Mouse (Mus musculus) stomach, embryonic 16.5 days (tissue): ENCODE measurements around the gene Tbc1d22a. TPM values are rescaled to one million over a fixed set of nuclear protein-coding genes. Genes with fewer than 3 reads are reported as not detected.
A peak's percentile ranks its signal among the peaks of the same experiment; 100 is the strongest.

ENCODE experiments used
- ATAC-seq: fragments of 200-750 bp; cut with Nextera tagmentation; 2 replicates; pipeline ENCODE4 v1.8.0; 2017; ENCODE audit warnings: moderate number of reproducible peaks, moderate TSS enrichment; ENCODE audit not compliant: insufficient read depth, low FRiP score
- H3K27ac ChIP-seq: fragments of 300-500 bp; sonication (generic); 2 replicates; pipeline ENCODE4 v1.5.1; 2014; ENCODE audit warnings: low read length
- H3K27me3 ChIP-seq: fragments of 300-500 bp; sonication (generic); 2 replicates; pipeline ENCODE4 v1.6.1; 2014; ENCODE audit warnings: low read length, control low read depth, mixed read lengths; ENCODE audit not compliant: control insufficient read depth, insufficient read depth
- H3K36me3 ChIP-seq: fragments of 300-500 bp; sonication (generic); 2 replicates; pipeline ENCODE4 v1.6.1; 2014; ENCODE audit warnings: low read length; ENCODE audit not compliant: control insufficient read depth, insufficient read depth
- H3K4me1 ChIP-seq: fragments of 300-500 bp; sonication (generic); 2 replicates; pipeline ENCODE4 v1.6.1; 2014; ENCODE audit warnings: low read length, control low read depth, mixed read lengths; ENCODE audit not compliant: control insufficient read depth, insufficient read depth
- H3K4me2 ChIP-seq: fragments of 300-500 bp; sonication (generic); 2 replicates; pipeline ENCODE4 v1.6.1; 2014; ENCODE audit warnings: low read depth, low read length, mixed read lengths
- H3K4me3 ChIP-seq: fragments of 300-500 bp; sonication (generic); replicated peaks from 2 replicates; pipeline ENCODE4 v1.5.1; 2014; ENCODE audit warnings: mild to moderate bottlenecking, low read length
- H3K9ac ChIP-seq: fragments of 300-500 bp; sonication (generic); 2 replicates; pipeline ENCODE4 v1.6.1; 2014; ENCODE audit warnings: low read length
- H3K9me3 ChIP-seq: fragments of 300-500 bp; sonication (generic); replicated peaks from 2 replicates; pipeline ENCODE4 v1.6.1; 2016; ENCODE audit warnings: low read length, control low read depth; ENCODE audit not compliant: control insufficient read depth
- WGBS: fragments of 180-500 bp; shearing (Covaris S2); extraction: QIAGEN DNeasy Blood & Tissue Kit; methylation state at CpG from one replicate; pipeline ENCODE4 v1.1.7; 2014; 5-methylcytosine and 5-hydroxymethylcytosine counted together
- polyA plus RNA-seq: library from polyadenylated mRNA; unstranded; fragments of >200 nt; fragmentation: Nextera tagmentation; extraction: Ambion mirVana; gene quantifications from 2 replicates; pipeline ENCODE4 v1.2.1, GENCODE M21; 2015

The Tbc1d22a gene
- polyA plus RNA-seq, 1 experiment from 2014 or later: 12.0 TPM

DNA sequence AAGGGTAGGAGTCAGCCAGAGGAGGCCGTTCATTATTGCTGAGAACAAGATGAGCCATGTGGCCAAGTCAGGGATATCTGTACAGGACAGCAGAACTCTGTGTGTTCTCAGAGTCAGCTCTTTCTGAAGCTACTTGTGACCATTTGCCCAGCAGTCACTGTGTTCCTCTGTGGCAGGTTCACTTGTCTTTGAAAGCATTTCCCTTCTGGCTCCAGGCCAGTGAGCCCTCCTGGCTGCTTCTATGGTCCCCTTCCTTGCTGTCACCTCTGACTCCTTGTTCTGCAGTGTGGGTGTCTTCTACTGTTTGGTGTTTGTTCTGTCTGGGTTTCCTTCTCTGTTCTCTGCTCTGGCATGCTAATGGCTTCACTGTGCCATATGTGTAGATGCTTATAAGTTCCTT, 121.5 kb downstream of the Tbc1d22a start:
- H3K4me2 ChIP-seq: no peak overlapping the region
- no peak overlapping the region for H3K9ac ChIP-seq
- H3K9me3 ChIP-seq: no peaks in the 10 kb centered on the region
- ATAC-seq: no peak
- no peaks in the 10 kb centered on the region for H3K27me3 ChIP-seq
- WGBS: 80% methylated on average over 1 of the region's 1 CpGs
- no peaks in the 10 kb centered on the region for H3K36me3 ChIP-seq
- H3K4me1 ChIP-seq: no peaks in the 10 kb centered on the region
- H3K27ac ChIP-seq: no peak overlapping the region
- no peak overlapping the region for H3K4me3 ChIP-seq

DNA sequence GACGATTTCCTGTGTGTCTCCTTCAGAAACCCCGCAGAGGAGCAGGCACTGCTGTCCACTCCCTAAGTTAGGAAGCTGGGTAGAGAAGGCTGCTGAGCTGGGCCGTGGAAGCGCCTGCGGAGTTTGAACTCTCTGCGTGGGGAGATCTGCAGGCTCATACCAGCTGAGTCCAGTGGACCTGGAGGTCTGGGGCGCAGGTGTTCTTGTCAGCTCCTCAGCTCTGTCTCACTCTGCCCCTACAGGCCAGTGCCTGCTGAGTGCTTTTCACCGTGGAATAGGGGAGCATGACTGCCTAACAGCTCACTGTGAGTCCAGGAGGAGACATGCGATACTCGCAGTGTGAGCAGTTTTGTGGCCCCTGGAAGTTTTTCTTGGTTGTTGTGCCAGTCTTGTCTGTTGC, 123.5 kb downstream of the Tbc1d22a start:
- no peak overlapping the region for H3K9ac ChIP-seq
- H3K4me2 ChIP-seq: no peak overlapping the region
- no peak for ATAC-seq
- no peak overlapping the region for H3K4me3 ChIP-seq
- no peaks in the 10 kb centered on the region for H3K9me3 ChIP-seq
- H3K4me1 ChIP-seq: no peaks in the 10 kb centered on the region
- no peaks in the 10 kb centered on the region for H3K27me3 ChIP-seq
- 80% methylated on average over 10 of the region's 10 CpGs for WGBS
- H3K36me3 ChIP-seq: no peaks in the 10 kb centered on the region
- no peak overlapping the region for H3K27ac ChIP-seq

DNA sequence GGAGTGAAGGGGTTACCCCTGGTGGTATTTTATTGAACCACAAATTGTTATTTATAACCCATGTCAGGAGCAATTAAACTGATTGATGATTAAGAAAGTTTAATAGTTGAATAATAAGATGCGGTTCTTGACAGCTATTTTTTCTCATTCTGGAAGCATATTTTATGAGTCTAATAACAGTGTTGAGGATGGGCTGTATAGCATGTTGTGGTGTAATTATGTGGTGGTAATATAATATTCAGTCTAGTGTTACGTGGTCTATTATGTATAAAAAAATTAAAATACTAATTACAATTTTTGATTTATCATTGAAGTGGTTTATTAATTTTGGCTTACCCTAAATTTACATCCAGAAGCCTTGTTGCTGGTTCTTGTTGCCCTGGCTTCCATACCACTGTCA, 125.5 kb downstream of the Tbc1d22a start:
- H3K9me3 ChIP-seq: no peaks in the 10 kb centered on the region
- H3K9ac ChIP-seq: no peak overlapping the region
- H3K4me3 ChIP-seq: no peak overlapping the region
- 80% methylated on average over 2 of the region's 2 CpGs for WGBS
- H3K36me3 ChIP-seq: no peaks in the 10 kb centered on the region
- 0 out of 2 replicates have a peak, but pooled peaks cover 3% of the 10 kb centered on the region for H3K4me1 ChIP-seq
- H3K27me3 ChIP-seq: no peaks in the 10 kb centered on the region
- no peak overlapping the region for H3K27ac ChIP-seq
- H3K4me2 ChIP-seq: no peak overlapping the region
- no peak for ATAC-seq

DNA sequence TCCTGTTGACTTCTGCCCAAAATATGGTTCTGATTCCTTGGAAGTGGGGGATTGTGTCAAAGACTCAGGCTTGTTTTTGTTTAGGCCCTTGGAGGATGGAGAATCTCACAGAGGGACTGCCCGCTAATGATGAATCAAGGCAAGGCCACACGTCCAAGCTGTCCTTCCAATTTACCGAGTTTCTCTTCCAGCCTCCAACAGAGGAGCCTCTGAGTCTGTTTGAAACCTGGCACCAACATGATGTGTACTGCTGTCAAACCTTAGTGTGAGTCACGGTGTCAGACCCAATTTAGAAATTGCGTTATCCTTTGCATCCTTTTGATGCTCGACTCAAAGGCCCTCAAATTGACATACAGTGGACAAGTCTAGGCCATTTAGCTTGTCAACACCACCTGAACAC, 126.5 kb downstream of the Tbc1d22a start:
- H3K27ac ChIP-seq: no peak overlapping the region
- WGBS: 86% methylated on average over 6 of the region's 6 CpGs
- no peak overlapping the region for H3K9ac ChIP-seq
- H3K4me1 ChIP-seq: 0 out of 2 replicates have a peak, but pooled peaks cover 3% of the 10 kb centered on the region
- H3K9me3 ChIP-seq: no peaks in the 10 kb centered on the region
- H3K27me3 ChIP-seq: no peaks in the 10 kb centered on the region
- no peaks in the 10 kb centered on the region for H3K36me3 ChIP-seq
- ATAC-seq: no peak
- H3K4me3 ChIP-seq: no peak overlapping the region
- no peak overlapping the region for H3K4me2 ChIP-seq

DNA sequence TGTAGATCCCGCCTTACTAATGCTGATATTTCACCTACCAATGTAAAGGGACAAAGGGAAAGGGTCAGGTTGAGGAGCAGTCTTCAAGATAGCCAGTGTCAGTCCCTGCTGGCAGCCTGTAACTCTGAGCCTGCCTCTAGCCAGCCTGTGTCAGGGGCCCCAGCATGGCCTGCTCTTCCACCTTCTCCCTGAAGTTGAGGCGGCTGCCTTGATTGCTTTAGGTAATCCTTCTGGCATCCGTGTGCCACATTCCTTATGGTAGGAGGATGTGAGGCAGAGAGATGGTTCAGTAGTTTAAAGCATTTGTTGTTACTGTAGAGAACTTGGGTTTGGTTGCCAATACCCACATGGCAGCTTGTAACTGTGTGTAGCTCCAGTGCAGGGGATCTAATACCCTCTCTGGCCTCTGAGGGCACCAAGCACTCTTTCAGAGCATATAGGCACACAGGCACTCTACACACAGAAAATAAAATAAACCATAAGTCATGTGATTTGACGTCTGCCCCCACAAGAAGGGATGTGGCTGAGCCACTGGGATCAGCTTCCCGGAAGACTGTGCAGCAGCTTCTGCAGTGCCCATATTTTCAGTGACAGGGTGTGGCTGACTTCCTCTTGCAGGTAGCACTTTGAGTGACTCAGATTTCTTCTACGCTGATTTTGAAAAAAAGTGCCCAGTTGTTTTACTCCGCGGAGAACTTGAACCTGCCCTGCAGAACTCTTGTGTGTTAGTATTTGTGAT, 128.5 kb downstream of the Tbc1d22a start:
- ATAC-seq: no peak
- no peaks in the 10 kb centered on the region for H3K27me3 ChIP-seq
- H3K4me1 ChIP-seq: 0 out of 2 replicates have a peak, but pooled peaks cover 3% of the 10 kb centered on the region
- no peak overlapping the region for H3K4me2 ChIP-seq
- H3K9ac ChIP-seq: no peak overlapping the region
- H3K4me3 ChIP-seq: no peak overlapping the region
- no peaks in the 10 kb centered on the region for H3K9me3 ChIP-seq
- WGBS: 58% methylated on average over 8 of the region's 8 CpGs
- H3K27ac ChIP-seq: peak overlapping the region; percentile 23; the same call in 1 of the 2 replicates
- no peaks in the 10 kb centered on the region for H3K36me3 ChIP-seq

DNA sequence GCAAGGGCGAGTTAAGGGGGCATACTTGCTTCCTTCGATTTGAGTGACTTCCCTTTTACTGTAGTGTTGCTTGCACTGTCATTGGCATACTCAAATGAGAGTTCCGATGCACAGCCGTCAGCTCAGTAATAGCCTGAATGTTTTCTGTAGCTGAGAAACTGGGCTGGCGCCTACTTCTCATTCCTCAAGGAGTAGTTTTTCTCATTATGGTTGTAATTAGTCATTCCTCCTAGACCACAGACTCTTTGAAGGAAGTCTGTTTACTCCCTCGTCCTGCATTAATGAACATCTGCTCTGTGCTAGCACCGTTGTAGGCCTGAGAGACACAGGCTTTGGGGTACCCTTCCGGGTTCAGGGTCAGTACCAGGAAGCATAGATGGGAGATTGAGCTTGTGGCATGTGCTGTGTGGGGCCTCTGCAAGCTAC, 130.7 kb downstream of the Tbc1d22a start:
- WGBS: 71% methylated on average over 8 of the region's 8 CpGs
- H3K36me3 ChIP-seq: no peaks in the 10 kb centered on the region
- 0 out of 2 replicates have a peak, but pooled peaks cover 3% of the 10 kb centered on the region for H3K4me1 ChIP-seq
- no peak overlapping the region for H3K4me2 ChIP-seq
- H3K27me3 ChIP-seq: no peaks in the 10 kb centered on the region
- no peak for ATAC-seq
- H3K9ac ChIP-seq: no peak overlapping the region
- H3K4me3 ChIP-seq: no peak overlapping the region
- H3K9me3 ChIP-seq: no peaks in the 10 kb centered on the region
- H3K27ac ChIP-seq: no peak overlapping the region

DNA sequence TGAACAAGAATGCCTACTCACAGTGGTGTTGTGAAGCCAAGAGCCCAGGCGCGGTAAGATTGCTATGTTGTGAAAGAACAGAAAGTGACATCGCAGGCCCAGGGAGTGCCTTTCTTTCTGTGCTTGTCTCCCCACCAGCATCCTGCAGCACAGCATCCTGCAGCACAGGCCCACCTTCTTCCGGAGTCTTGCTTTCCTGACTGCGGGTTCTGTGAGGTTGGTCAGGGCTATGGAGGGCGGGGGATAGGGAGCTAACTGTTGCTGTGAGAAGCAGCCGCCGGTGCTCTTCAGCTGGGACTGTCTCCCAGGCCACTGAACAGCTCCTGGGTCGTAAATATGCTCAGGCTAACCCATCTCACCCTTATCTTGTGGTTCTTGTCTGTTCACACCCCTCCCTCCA, 131.6 kb downstream of the Tbc1d22a start:
- H3K36me3 ChIP-seq: no peaks in the 10 kb centered on the region
- H3K4me3 ChIP-seq: no peak overlapping the region
- no peaks in the 10 kb centered on the region for H3K27me3 ChIP-seq
- no peak overlapping the region for H3K4me2 ChIP-seq
- H3K9ac ChIP-seq: no peak overlapping the region
- 0 out of 2 replicates have a peak, but pooled peaks cover 3% of the 10 kb centered on the region for H3K4me1 ChIP-seq
- no peak overlapping the region for H3K27ac ChIP-seq
- H3K9me3 ChIP-seq: no peaks in the 10 kb centered on the region
- no peak for ATAC-seq
- 70% methylated on average over 9 of the region's 9 CpGs for WGBS

DNA sequence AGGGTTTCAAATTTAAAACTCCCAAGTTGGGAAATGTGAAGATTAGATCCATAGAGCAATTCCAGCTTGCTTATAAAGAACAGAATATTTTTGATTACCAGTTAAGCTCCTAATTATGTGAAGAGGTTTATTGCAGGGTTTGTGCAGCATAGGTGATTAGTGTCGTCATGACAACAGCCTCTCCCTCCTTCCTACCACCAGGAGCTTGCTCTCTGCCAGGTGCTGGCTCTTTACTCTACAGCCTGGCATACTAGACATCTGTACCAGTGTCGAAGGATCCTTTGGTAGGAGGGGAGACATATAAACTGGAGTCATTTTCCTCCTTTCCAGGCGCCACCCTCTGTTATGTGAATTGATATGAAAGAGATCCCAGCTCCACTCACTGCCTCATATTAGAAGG, 132.3 kb downstream of the Tbc1d22a start:
- H3K9ac ChIP-seq: no peak overlapping the region
- WGBS: 82% methylated on average over 3 of the region's 3 CpGs

DNA sequence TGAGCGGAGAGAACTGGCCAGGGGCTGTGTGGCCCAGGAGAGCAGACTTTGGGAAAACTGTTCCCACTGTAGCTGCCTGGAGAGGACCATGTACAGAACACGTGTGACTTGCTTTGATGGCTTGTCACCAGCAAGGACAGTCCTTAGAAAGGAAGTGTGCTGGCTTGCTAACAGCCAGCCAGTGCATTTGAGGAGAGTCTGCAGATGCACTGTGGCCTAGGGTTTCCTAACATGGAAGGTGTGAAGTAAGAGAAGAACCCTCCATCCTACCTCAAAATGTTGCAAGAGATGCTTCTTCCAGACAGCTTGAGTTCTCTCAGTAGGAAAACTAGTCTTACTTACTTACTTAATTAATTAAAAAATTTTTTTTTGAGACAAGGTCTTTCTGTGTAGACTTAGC, 140.7 kb downstream of the Tbc1d22a start:
- H3K4me1 ChIP-seq: no peaks in the 10 kb centered on the region
- H3K4me2 ChIP-seq: no peak overlapping the region
- no peak overlapping the region for H3K9ac ChIP-seq
- no peaks in the 10 kb centered on the region for H3K36me3 ChIP-seq
- no peak overlapping the region for H3K27ac ChIP-seq
- no peak overlapping the region for H3K4me3 ChIP-seq
- H3K9me3 ChIP-seq: no peaks in the 10 kb centered on the region
- WGBS: 83% methylated on average over 2 of the region's 2 CpGs
- H3K27me3 ChIP-seq: no peaks in the 10 kb centered on the region
- no peak for ATAC-seq

More for the DNA sequence above, 132.3 kb downstream of the Tbc1d22a start:
- H3K36me3 ChIP-seq: no peaks in the 10 kb centered on the region
- H3K4me3 ChIP-seq: no peak overlapping the region
- no peak overlapping the region for H3K27ac ChIP-seq
- no peaks in the 10 kb centered on the region for H3K27me3 ChIP-seq
- H3K4me1 ChIP-seq: 0 out of 2 replicates have a peak, but pooled peaks cover 3% of the 10 kb centered on the region
- no peaks in the 10 kb centered on the region for H3K9me3 ChIP-seq
- H3K4me2 ChIP-seq: no peak overlapping the region
- ATAC-seq: no peak
